ENCODE assay signal across 8 mouse cellular contexts in genomic region chr9:114367783-114368470, GRCm38 (mm10). TPM values are rescaled to one million over a fixed set of nuclear protein-coding genes. Genes with fewer than 3 reads are reported as not detected.
DNase-seq lines count a peak whose midpoint lies in the region; ATAC-seq and TF ChIP-seq lines count a peak whose summit lies in the region.

No protein-coding gene starts in this region.

- H3K9me3 ChIP-seq in hindbrain, embryonic 10.5 days, result no peaks in the 10 kb centered on the region
- no peaks in the 10 kb centered on the region for H3K9me3 ChIP-seq in lung, postnatal 0 days (ENCODE audit: low read length)

- peak; percentile 91 for ATAC-seq in lung, postnatal 0 days

- H3K27me3 ChIP-seq in hindbrain, embryonic 10.5 days (ENCODE audit: insufficient read depth, poor library complexity, severe bottlenecking), result peaks cover 27% of the 10 kb centered on the region
- H3K27me3 ChIP-seq in lung, postnatal 0 days (replicated peaks; ENCODE audit: insufficient read depth, low read length), result no peaks in the 10 kb centered on the region

- WGBS in hindbrain, embryonic 10.5 days, result under 1% methylated on average over 48 of the region's 48 CpGs
- under 1% methylated on average over 48 of the region's 48 CpGs for WGBS in lung, postnatal 0 days

- H3K36me3 ChIP-seq in hindbrain, embryonic 10.5 days, result no peaks in the 10 kb centered on the region
- H3K36me3 ChIP-seq in lung, postnatal 0 days (ENCODE audit: insufficient read depth, low read length), result no peaks in the 10 kb centered on the region

- 0 out of 2 replicates have a peak overlapping the region, but pooled peaks have one; percentile 8 for H3K9ac ChIP-seq in lung, postnatal 0 days (replicated peaks; ENCODE audit: low read depth)

- peak overlapping the region; percentile 84 for H3K4me2 ChIP-seq in lung, postnatal 0 days (replicated peaks; ENCODE audit: low read depth, low read length)

- TF ChIP-seq CTCF in lung, postnatal 0 days (IDR thresholded peaks at IDR 0.05), result no peak

- peak overlapping the region; percentile 64 for H3K4me3 ChIP-seq in hindbrain, embryonic 10.5 days
- H3K4me3 ChIP-seq in lung, postnatal 0 days (ENCODE audit: low read depth, low read length), result peak overlapping the region; percentile 39

- H3K27ac ChIP-seq in hindbrain, embryonic 10.5 days, result peak overlapping the region; percentile 78
- H3K27ac ChIP-seq in lung, postnatal 0 days (ENCODE audit: low read length), result no peak overlapping the region

- no peak for TF ChIP-seq EP300 in lung, postnatal 0 days (IDR thresholded peaks at IDR 0.05)

- peak; percentile 93 for DNase-seq in Muller cell, postnatal 12 days (ENCODE audit: inconsistent ontology term)
- peak; percentile 86 to 89 for DNase-seq in cerebellum, postnatal 10 days
- DNase-seq in frontal cortex, adult 2 months (ENCODE audit: extremely low spot score in 1 of 2, low spot score in 1 of 2), result peak; percentile 50 to 91
- peak; percentile 58 for DNase-seq in hindbrain, embryonic 10.5 days (ENCODE audit: low spot score)
- peak; percentile 76 to 80 for DNase-seq in layer of hippocampus, postnatal 14 days (ENCODE audit: low spot score in 2 of 2)
- DNase-seq in lung, postnatal 0 days (ENCODE audit: low spot score), result peak; percentile 83
- peak; percentile 83 for DNase-seq in ovary, postnatal 36 days (ENCODE audit: low spot score)
- DNase-seq in thymus, postnatal 36 days, result peak; percentile 68 to 75

- peaks cover 10% of the 10 kb centered on the region for H3K4me1 ChIP-seq in hindbrain, embryonic 10.5 days (replicated peaks)
- no peaks in the 10 kb centered on the region for H3K4me1 ChIP-seq in lung, postnatal 0 days (ENCODE audit: insufficient read depth, low read depth, low read length)

RNA-seq across cellular contexts. Expression of gene Crtap, which starts 22.5 kb away (rescaled TPM):
- 15.5 and 16.4 TPM in 2 replicates for polyA plus RNA-seq in frontal cortex, adult 2 months (2012; rRNA removed)
- polyA plus RNA-seq in hindbrain, embryonic 10.5 days (2016; fragmentation: Nextera tagmentation; extraction: Ambion mirVana), result 42.3 and 52.1 TPM in 2 replicates
- 10 to 100 TPM in 1 of 2 experiments, 1 to 10 TPM in 1; 7.9 to 10.3 TPM for total RNA-seq in layer of hippocampus, postnatal 14 days (2021)
- 83.8 and 84.8 TPM in 2 replicates for polyA plus RNA-seq in lung, postnatal 0 days (2015; fragmentation: Nextera tagmentation; extraction: Ambion mirVana)

RNA-seq across cellular contexts. Expression of gene Glb1, which starts 32.9 kb away (rescaled TPM):
- 23.3 and 23.9 TPM in 2 replicates for polyA plus RNA-seq in frontal cortex, adult 2 months (2012; rRNA removed)
- 22.4 and 23.1 TPM in 2 replicates for polyA plus RNA-seq in hindbrain, embryonic 10.5 days (2016; fragmentation: Nextera tagmentation; extraction: Ambion mirVana)
- 10 to 100 TPM; 25.2 to 27.6 TPM for total RNA-seq in layer of hippocampus, postnatal 14 days (2021)
- 23.3 and 23.4 TPM in 2 replicates for polyA plus RNA-seq in lung, postnatal 0 days (2015; fragmentation: Nextera tagmentation; extraction: Ambion mirVana)

RNA-seq across cellular contexts. Expression of gene Tmppe, which starts 33.0 kb away (rescaled TPM):
- polyA plus RNA-seq in frontal cortex, adult 2 months (2012; rRNA removed), result 4.0 and 4.9 TPM in 2 replicates
- 9.9 and 12.3 TPM in 2 replicates for polyA plus RNA-seq in hindbrain, embryonic 10.5 days (2016; fragmentation: Nextera tagmentation; extraction: Ambion mirVana)
- 1 to 10 TPM; 8.9 to 9.4 TPM for total RNA-seq in layer of hippocampus, postnatal 14 days (2021)
- polyA plus RNA-seq in lung, postnatal 0 days (2015; fragmentation: Nextera tagmentation; extraction: Ambion mirVana), result 5.5 TPM in 2 replicates

RNA-seq across cellular contexts. Expression of gene Bcl2a1c, which starts 38.0 kb away (rescaled TPM):
- polyA plus RNA-seq in frontal cortex, adult 2 months (2012; rRNA removed), result not detected in 2 replicates
- not detected in 2 replicates for polyA plus RNA-seq in hindbrain, embryonic 10.5 days (2016; fragmentation: Nextera tagmentation; extraction: Ambion mirVana)
- total RNA-seq in layer of hippocampus, postnatal 14 days (2021), result not detected
- polyA plus RNA-seq in lung, postnatal 0 days (2015; fragmentation: Nextera tagmentation; extraction: Ambion mirVana), result 2.3 and 3.0 TPM in 2 replicates
